Mouse (Mus musculus) heart, postnatal 0 days (tissue): ENCODE measurements around the gene Rsph6a. TPM values are rescaled to one million over a fixed set of nuclear protein-coding genes. Genes with fewer than 3 reads are reported as not detected.
A peak's percentile ranks its signal among the peaks of the same experiment; 100 is the strongest.

Experiments
- ATAC-seq: fragments of 200-750 bp; cut with Nextera tagmentation; 2 replicates; pipeline ENCODE4 v1.8.0; 2017; ENCODE audit warnings: low read depth, moderate number of reproducible peaks, moderate library complexity; ENCODE audit not compliant: insufficient read depth
- DNase-seq: peaks from one replicate; pipeline ENCODE4 v3.0.0-alpha.2; 2016; ENCODE audit warnings: low spot score
- H3K27ac ChIP-seq: fragments of 300-500 bp; sonication (generic); 2 replicates; pipeline ENCODE4 v1.5.1; 2014; ENCODE audit warnings: low read depth, mild to moderate bottlenecking
- H3K27me3 ChIP-seq: fragments of 300-500 bp; sonication (generic); 2 replicates; pipeline ENCODE4 v1.6.1; 2014; ENCODE audit warnings: low read length, mixed read lengths; ENCODE audit not compliant: control insufficient read depth, insufficient read depth
- H3K36me3 ChIP-seq: fragments of 300-500 bp; sonication (generic); replicated peaks from 2 replicates; pipeline ENCODE4 v1.6.1; 2014; ENCODE audit warnings: low read length, mixed read lengths; ENCODE audit not compliant: control insufficient read depth, insufficient read depth
- H3K4me1 ChIP-seq: fragments of 300-500 bp; sonication (generic); 2 replicates; pipeline ENCODE4 v1.6.1; 2014; ENCODE audit warnings: antibody characterized with exemption; ENCODE audit not compliant: control insufficient read depth, insufficient read depth
- H3K4me2 ChIP-seq: fragments of 300-500 bp; sonication (generic); 2 replicates; pipeline ENCODE4 v1.6.1; 2014; ENCODE audit warnings: low read depth, mild to moderate bottlenecking, low read length, moderate library complexity
- H3K4me3 ChIP-seq: fragments of 300-500 bp; sonication (generic); 2 replicates; pipeline ENCODE4 v1.5.1; 2014; ENCODE audit warnings: low read depth, low read length
- H3K9ac ChIP-seq: fragments of 300-500 bp; sonication (generic); replicated peaks from 2 replicates; pipeline ENCODE4 v1.6.1; 2014; ENCODE audit warnings: low read depth, low read length, mixed read lengths
- H3K9me3 ChIP-seq: fragments of 300-500 bp; sonication (generic); replicated peaks from 2 replicates; pipeline ENCODE4 v1.6.1; 2016; ENCODE audit warnings: low read length; ENCODE audit not compliant: control insufficient read depth
- CTCF ChIP-seq: IDR thresholded peaks from 2 replicates; pipeline ENCODE4 v1.5.1; 2016; ENCODE audit warnings: antibody characterized with exemption, control low read depth, low read depth
- EP300 ChIP-seq: IDR thresholded peaks from 2 replicates; pipeline ENCODE4 v1.6.1; 2016; ENCODE audit warnings: antibody characterized with exemption, low read depth
- WGBS: fragments of 180-500 bp; shearing (Covaris S2); extraction: QIAGEN DNeasy Blood & Tissue Kit; methylation state at CpG from one replicate; pipeline ENCODE4 v1.1.7; 2014; 5-methylcytosine and 5-hydroxymethylcytosine counted together
- polyA plus RNA-seq: library from polyadenylated mRNA; unstranded; fragments of >200 nt; fragmentation: Nextera tagmentation; extraction: Ambion mirVana; gene quantifications from 2 replicates; pipeline ENCODE4 v1.2.1, GENCODE M21; 2015
- total RNA-seq: library from RNA; depleted of rRNA; stranded (reverse); fragments of >200 nt; gene quantifications from 2 replicates; pipeline ENCODE4 v1.2.3, GENCODE M21; 2014; ENCODE audit warnings: low replicate concordance

Rsph6a gene
- total and polyA plus RNA-seq, 2 experiments from 2014 or later = not detected

- 0 out of 2 replicates have a peak overlapping the region, but pooled peaks have one; percentile 36 for H3K27ac ChIP-seq
- no peaks in the 10 kb centered on the region for H3K9me3 ChIP-seq
- DNase-seq (no peak), ATAC-seq (peak; percentile 19)
- H3K36me3 ChIP-seq = peaks cover 43% of the 10 kb centered on the region
- H3K4me2 ChIP-seq = peak overlapping the region; percentile 90
- peak overlapping the region; percentile 63; the same call in 1 of the 2 replicates for H3K4me3 ChIP-seq
- WGBS = 16% methylated on average over 38 of the region's 38 CpGs
- H3K27me3 ChIP-seq = no peaks in the 10 kb centered on the region
- H3K9ac ChIP-seq = no peak overlapping the region
- TF ChIP-seq CTCF (no peak), EP300 (peak; percentile 9; the same call in 1 of the 2 replicates)
- peaks cover 22% of the 10 kb centered on the region for H3K4me1 ChIP-seq
These were observed 38.1 kb downstream of the Rsph6a start for GRCm38 (mm10) chr7:19092381-19093173.

GRCm38 (mm10) chr7:19093174-19093521 is 38.7 kb downstream of the Rsph6a start:
- peak; percentile 89 for TF ChIP-seq CTCF
- no peak for TF ChIP-seq EP300
- no peaks in the 10 kb centered on the region for H3K27me3 ChIP-seq
- H3K9ac ChIP-seq = no peak overlapping the region
- peak overlapping the region; percentile 90 for H3K4me2 ChIP-seq
- ATAC-seq (peak; percentile 59), DNase-seq (peak; percentile 72)
- peaks cover 28% of the 10 kb centered on the region for H3K4me1 ChIP-seq
- peaks cover 37% of the 10 kb centered on the region for H3K36me3 ChIP-seq
- peak overlapping the region; percentile 63 for H3K4me3 ChIP-seq
- 2% methylated on average over 15 of the region's 15 CpGs for WGBS
- H3K27ac ChIP-seq = peak overlapping the region; percentile 36; the same call in 1 of the 2 replicates
- no peaks in the 10 kb centered on the region for H3K9me3 ChIP-seq

DNA sequence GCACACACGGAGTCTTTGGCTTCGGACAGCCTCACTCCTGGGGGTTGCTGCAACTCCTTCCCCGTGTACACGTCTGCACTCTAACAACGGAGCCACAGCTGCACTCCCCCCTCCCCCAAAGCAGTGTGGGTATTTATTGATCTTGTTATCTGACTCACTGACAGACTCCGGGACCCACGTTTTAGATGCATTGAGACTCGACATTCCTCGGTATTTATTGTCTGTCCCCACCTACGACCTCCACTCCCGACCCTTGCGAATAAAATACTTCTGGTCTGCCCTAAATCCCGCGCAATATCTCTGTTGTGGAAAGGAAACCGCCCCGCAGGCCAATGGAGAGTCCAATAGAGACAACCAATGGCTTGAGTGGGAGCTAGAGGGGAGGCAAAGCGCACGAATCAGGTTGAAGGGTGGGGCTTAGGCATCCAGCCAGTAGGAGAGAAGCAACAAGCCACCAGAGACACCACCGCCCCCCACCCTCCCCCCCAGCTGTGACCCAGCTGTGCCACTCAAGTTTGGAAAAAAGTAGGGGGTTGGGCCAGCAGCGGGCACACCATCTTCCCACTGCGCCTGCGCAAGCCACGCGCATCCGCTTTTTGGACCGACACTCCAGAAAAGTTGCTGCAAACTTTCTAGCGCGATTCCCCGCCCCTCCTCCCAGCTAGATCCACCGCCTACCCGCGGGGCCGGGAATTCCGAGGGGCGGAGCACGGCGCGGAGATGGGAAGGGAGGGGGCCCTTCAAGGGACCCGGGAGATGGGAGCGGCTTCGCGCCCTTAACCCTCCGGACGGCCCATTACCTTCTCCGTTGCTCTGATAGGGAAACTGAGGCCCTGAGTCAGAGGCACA is 39.3 kb downstream of the Rsph6a start:
- Histone ChIP-seq H3K36me3 (peaks cover 34% of the 10 kb centered on the region), H3K27me3 (no peaks in the 10 kb centered on the region), H3K27ac (peak overlapping the region; percentile 93), H3K9me3 (no peaks in the 10 kb centered on the region), H3K4me2 (peak overlapping the region; percentile 90), H3K4me3 (peak overlapping the region; percentile 63), H3K4me1 (peaks cover 29% of the 10 kb centered on the region), H3K9ac (peak overlapping the region; percentile 74)
- TF ChIP-seq EP300 (no peak), CTCF (no peak)
- under 1% methylated on average over 44 of the region's 45 CpGs for WGBS
- DNase-seq = peak; percentile 96
- peak; percentile 83 for ATAC-seq

DNA sequence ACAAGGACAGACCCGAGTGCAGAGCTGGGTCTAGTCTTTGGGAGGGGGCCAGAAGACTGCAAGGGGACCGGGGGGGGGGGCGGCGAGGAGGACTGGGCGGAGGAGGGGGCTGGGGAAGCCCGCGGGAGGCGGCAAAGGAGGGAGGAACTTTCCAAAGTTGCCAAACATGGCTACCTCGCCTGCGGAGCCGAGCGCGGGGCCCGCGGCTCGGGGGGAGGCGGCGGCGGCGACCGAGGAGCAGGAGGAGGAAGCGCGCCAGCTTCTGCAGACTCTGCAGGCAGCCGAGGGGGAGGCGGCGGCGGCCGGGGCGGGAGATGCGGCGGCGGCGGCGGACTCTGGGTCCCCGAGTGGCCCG is 40.0 kb downstream of the Rsph6a start, which contains the start of gene Six5:
TSS of gene Six5 (plus strand) at position 124 of the 355 bp plus-strand sequence.
- Histone ChIP-seq H3K27ac (peak within 1 kb of the TSS; percentile 93), H3K27me3 (no peaks in the 10 kb centered on the region), H3K4me3 (peak within 1 kb of the TSS; percentile 63), H3K4me1 (peaks cover 29% of the 10 kb centered on the region), H3K36me3 (peaks cover 34% of the 10 kb centered on the region), H3K9ac (peak within 1 kb of the TSS; percentile 74), H3K4me2 (peak within 1 kb of the TSS; percentile 90), H3K9me3 (no peaks in the 10 kb centered on the region)
- no peak for TF ChIP-seq CTCF
- TF ChIP-seq EP300 = no peak
- 0% methylated on average over 23 of the region's 36 CpGs for WGBS
- peak; percentile 10; the same call in 1 of the 2 replicates for ATAC-seq
- no peak for DNase-seq
